Mouse (Mus musculus): ENCODE measurements around the gene Sfmbt1. TPM values are rescaled to one million over a fixed set of nuclear protein-coding genes. Genes with fewer than 3 reads are reported as not detected.
"Not testable (repeated sequence)": the region's sequence is repeated elsewhere in the genome, so short reads cannot be mapped to it uniquely, and the experiment has no call there.

The Sfmbt1 gene
- total RNA-seq, 2 experiments from 2014 or later, result 11.4 to 14.1 TPM

- peak; percentile 46 for DNase-seq (ENCODE audit: low spot score)
Measured at GRCm38 (mm10) chr14:30716051-30716952, 1.7 kb downstream of the Sfmbt1 start.

DNA sequence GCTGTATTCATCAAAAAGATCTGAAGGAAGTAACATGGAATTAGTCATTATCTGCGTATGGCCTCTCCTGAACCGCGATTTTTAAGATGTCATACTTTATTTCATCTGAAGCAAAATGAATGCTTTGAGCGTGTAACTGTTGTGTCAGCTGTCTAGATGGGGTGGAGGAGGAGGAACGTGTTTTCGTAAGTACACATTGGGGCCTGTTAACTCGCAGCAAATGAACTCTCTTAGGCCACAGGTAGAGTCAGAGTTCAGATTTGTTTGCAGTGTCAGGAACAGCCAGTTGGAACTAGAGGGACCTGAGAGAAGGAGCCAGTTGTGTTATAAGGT is 2.3 kb downstream of the Sfmbt1 start:
- no peak for DNase-seq (ENCODE audit: low spot score)

DNA sequence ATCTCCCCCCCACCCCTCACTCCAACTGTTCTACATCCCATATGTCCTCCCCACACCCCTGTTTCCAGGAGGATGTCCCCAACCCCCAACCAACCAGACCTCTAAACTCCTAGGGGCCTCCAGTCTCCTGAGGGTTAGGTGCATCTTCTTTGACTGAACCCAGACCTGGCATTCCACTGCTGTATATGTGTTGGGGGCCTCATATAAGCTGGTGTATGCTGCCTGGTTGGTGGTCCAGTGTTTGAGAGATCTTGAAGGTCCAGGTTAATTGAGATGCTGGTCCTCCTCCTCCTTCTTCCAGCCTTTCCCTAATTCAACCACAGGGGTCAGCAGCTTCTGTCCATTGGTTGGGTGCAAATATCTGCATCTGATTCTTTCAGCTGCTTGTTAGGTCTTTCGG is 4.0 kb downstream of the Sfmbt1 start:
- DNase-seq (ENCODE audit: low spot score), result not testable (repeated sequence)

DNA sequence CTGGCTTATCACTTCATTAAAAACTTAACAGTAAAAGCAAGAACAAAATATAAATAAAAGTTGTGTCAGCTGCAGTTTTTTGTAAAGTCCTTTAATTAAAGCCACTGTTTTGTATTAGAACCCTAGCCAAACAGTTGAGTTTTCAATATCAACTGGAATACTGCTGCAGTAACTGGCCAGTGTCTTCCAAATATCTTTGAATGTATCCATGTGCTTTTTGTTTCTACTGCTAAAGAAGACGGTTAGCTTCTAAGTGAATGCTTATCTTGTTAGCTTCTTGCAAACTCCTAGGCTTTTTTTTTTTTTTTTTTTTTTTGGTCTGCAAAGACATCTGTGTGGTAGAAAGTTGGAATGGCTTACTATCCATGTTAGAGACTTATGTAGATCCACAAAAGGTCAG is 4.9 kb downstream of the Sfmbt1 start:
- DNase-seq (ENCODE audit: low spot score), result no peak

- DNase-seq (ENCODE audit: low spot score), result no peak
Measured at GRCm38 (mm10) chr14:30721850-30722249, 7.2 kb downstream of the Sfmbt1 start.

GRCm38 (mm10) chr14:30722406-30722805 is 7.8 kb downstream of the Sfmbt1 start:
- DNase-seq (ENCODE audit: low spot score), result no peak

DNA sequence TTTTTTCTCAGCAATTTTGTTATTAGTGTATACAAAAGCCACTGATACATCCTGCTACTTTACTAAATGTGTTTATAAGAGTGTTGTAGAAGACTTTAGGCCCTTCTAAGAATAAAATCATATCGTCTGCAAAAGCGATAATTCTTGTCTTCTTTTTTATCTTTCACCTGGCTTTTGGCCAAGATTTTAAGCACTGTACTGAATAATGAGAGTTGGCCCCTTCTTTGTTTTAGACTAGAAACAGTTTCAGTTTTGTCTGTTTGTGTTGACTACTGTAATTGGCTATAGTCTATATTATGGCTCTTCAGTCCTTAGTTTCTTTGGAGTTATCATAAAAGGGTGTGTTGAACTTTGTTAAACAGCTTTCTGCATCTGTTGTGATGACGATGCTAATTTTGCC is 17.2 kb downstream of the Sfmbt1 start:
- DNase-seq (ENCODE audit: low spot score), result no peak

GRCm38 (mm10) chr14:30734665-30735064 is 20.0 kb downstream of the Sfmbt1 start:
- no peak for DNase-seq (ENCODE audit: low spot score)

DNA sequence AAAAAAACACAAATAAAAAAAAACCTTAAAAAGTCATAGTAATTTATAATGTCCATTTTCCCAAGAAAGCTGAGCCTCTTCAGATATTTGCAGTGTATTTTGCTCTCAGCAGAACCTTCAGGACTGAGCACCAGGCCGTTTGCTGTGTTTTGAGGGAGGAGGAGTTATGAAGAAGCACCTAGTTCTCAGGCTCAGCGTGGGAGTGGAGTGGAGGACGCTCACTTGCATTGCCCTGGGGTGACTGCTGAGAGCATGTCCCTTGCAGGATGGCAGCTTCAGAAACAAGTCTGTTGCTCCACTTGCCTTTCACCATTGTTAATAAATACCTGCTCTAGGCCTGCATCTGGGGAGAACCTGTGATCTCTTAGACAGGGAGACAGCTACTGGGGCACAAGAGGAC is 21.2 kb downstream of the Sfmbt1 start:
- no peak for DNase-seq (ENCODE audit: low spot score)

GRCm38 (mm10) chr14:30736413-30736812 is 21.8 kb downstream of the Sfmbt1 start:
- DNase-seq (ENCODE audit: low spot score), result no peak

DNA sequence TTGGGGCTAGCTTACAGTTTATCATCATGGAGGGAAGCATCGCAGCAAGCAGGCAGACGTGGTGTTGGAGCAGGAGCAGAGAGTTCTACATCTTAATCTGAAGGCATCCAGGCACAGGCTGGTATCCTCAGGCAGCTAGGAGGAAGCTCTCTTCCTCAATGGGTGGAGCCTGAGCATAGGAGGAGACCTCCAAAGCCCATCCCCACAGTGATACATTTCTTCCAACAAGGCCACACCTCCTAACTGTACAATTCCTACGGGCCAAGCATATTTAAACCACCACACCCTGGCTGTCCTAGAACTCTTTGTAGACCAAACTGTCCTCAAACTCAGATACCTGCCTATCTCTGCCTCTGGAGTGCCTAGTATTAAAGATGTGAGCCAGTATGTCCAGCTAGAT is 29.2 kb downstream of the Sfmbt1 start:
- no peak for DNase-seq (ENCODE audit: low spot score)

DNA sequence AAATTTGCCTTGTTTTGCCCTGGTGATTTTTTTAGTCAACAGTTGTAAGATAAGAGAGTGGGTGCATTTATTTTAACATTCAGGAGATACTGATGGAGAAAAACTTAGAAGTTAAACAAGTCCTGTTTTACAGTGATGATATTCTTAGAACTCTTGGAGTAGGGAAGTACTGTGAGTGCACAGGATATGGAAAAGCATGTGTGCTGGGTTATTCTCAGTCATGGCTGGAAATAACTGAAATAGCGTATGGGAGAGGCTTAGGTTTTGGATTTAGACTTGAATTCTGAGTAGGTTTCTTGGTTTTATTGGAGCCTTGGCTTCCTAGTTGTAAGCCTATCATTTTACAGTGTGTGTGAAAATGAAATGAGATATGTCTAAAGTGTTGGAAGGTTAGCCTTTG is 31.5 kb downstream of the Sfmbt1 start:
- DNase-seq (ENCODE audit: low spot score), result no peak

GRCm38 (mm10) chr14:30757239-30757638 is 42.6 kb downstream of the Sfmbt1 start:
- DNase-seq (ENCODE audit: low spot score), result no peak

DNA sequence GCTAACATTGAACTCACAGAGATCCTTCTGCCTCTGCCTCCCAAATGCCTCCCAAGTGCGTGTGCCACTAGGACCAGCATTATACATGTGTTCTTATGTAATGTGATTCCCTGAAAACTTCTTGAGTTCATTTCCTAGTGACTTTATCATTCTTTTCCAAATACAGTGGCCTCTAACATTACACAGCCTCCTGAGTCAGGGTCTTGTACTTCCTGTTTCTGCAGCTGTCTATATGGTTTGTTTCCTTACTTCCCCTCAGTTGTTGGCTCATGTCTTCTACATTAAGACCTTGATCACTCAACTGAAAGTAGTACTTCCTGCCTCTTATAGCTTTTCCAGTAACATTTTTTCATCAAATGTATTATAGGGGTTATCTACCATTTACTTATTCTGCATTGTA is 46.6 kb downstream of the Sfmbt1 start:
- no peak for DNase-seq (ENCODE audit: low spot score)

GRCm38 (mm10) chr14:30762131-30762903 is 47.7 kb downstream of the Sfmbt1 start:
- DNase-seq (ENCODE audit: low spot score), result no peak

GRCm38 (mm10) chr14:30762904-30763568 is 48.4 kb downstream of the Sfmbt1 start:
- no peak for DNase-seq (ENCODE audit: low spot score)

DNA sequence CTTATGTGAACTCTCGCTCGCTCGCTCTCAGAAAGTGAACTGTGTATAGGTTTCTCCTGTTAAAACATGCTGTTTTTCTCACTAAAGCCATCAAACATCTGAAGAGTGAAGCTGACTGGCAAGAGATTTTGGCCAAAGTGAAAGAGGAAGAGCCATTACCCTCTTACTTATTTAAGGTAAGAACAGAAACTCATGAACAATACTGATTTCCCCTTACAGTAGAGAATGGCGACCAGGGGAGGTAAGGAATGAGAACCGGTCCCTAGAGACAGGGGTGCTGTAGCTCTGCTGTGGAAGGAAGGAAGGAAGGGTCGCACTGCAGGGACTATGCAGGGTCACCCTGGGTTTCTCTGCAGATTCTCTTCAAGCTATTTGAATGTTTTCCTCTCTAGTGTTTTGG is 70.0 kb downstream of the Sfmbt1 start:
- DNase-seq (ENCODE audit: low spot score), result no peak

- DNase-seq (ENCODE audit: low spot score), result no peak
Measured at GRCm38 (mm10) chr14:30789471-30789870, 74.8 kb downstream of the Sfmbt1 start.

GRCm38 (mm10) chr14:30792871-30793270 is 78.2 kb downstream of the Sfmbt1 start:
- no peak for DNase-seq (ENCODE audit: low spot score)

DNA sequence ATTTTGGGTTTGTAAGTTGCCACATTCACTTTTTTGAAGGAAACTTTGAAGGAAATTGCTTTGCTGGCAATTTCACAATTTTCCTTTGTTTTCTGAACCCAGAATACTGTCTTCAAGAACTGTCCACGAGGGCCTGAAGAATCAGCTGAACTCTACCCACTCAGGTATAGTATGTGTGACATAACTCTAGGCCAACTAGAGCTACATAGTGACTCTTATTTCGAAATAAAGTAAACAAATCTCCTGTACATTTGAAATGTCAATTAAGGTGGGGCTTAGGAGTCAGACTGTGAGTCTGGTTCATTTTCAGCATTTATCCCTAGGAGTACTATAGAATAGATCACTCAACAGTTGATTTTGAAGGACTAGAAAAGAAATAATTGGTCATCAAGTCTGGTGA is 87.1 kb downstream of the Sfmbt1 start:
- DNase-seq (ENCODE audit: low spot score), result no peak

DNA sequence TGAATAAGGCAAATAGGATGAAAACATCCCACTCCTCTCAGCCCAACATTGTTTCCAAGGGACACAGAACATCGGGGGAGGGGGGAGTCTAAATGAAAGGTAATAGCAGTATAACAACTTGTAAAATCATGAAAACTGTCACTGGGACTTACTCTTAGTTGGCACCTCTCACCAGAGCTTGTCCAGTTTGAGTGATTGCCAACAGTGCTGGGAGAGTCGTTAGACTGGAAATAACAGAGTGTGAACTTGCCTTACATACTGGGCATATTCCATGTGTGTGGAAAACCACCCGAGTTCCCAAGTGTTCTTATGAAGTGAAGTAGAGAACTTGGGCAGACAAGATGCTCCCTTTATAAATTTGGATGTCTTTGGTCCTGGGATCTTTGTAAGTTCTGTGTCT is 106.5 kb downstream of the Sfmbt1 start:
- no peak for DNase-seq (ENCODE audit: low spot score)

DNA sequence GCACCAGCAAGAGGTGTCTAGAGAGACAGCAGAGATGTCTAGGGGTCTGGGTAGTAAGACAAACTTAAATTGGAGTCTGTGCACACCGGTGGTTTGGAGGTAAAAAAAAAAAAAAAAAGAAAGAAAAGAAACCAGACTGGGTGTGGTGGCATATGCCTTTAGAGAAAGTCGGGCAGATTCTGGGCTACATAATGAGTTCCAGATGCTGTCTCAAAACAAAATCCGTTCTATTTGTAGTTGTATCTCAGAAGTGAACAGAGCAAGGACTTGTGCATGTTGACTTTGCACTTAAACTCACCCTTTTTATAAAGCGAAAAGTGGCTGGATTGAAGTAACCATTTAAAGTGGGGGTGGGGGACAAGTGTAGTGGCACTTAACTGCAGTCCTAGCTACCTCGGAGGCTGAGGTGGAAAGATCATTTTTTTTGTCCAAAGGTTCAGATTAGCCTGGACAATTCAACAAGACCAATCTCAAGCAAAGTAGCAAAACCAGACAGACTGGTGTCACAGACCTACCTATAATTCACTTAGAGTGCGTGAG is 109.9 kb downstream of the Sfmbt1 start:
- no peak for DNase-seq (ENCODE audit: low spot score)
